Mouse (Mus musculus) embryonic facial prominence, embryonic 14.5 days (tissue): ENCODE measurements at regions not wholly inside any gene's neighbourhood (a gene's known extent, or its start where the extent isn't known, plus 50 kb on each side); places are given as distances from the start of the nearest gene placed in this dataset.

Source experiments
- ATAC-seq: fragments of 200-750 bp; cut with Nextera tagmentation; 2 replicates; pipeline ENCODE4 v1.8.0; 2017; ENCODE audit warnings: low read depth, moderate number of reproducible peaks, moderate TSS enrichment
- DNase-seq: peaks from one replicate; pipeline ENCODE4 v3.0.0-alpha.2; 2015; ENCODE audit warnings: low spot score
- H3K27ac ChIP-seq: fragments of 300-500 bp; sonication (generic); replicated peaks from 2 replicates; pipeline ENCODE4 v1.5.1; 2014; ENCODE audit warnings: low read depth, mild to moderate bottlenecking, low read length, moderate library complexity
- H3K27me3 ChIP-seq: fragments of 300-500 bp; sonication (generic); replicated peaks from 2 replicates; pipeline ENCODE4 v1.6.1; 2014; ENCODE audit warnings: low read length; ENCODE audit not compliant: control insufficient read depth, insufficient read depth
- H3K36me3 ChIP-seq: fragments of 300-500 bp; sonication (generic); 2 replicates; pipeline ENCODE4 v1.6.1; 2014; ENCODE audit warnings: low read length, mixed read lengths; ENCODE audit not compliant: control insufficient read depth, insufficient read depth
- H3K4me1 ChIP-seq: fragments of 300-500 bp; sonication (generic); 2 replicates; pipeline ENCODE4 v1.6.1; 2014; ENCODE audit warnings: antibody characterized with exemption, low read length; ENCODE audit not compliant: control insufficient read depth, insufficient read depth
- H3K4me2 ChIP-seq: fragments of 300-500 bp; sonication (generic); 2 replicates; pipeline ENCODE4 v1.6.1; 2014; ENCODE audit warnings: low read depth, mild to moderate bottlenecking, low read length, moderate library complexity, mixed read lengths
- H3K4me3 ChIP-seq: fragments of 300-500 bp; sonication (generic); 2 replicates; pipeline ENCODE4 v1.5.1; 2014; ENCODE audit warnings: low read depth, mild to moderate bottlenecking, low read length
- H3K9ac ChIP-seq: fragments of 300-500 bp; sonication (generic); 2 replicates; pipeline ENCODE4 v1.6.1; 2014; ENCODE audit warnings: low read depth, mild to moderate bottlenecking, low read length, moderate library complexity, mixed read lengths
- H3K9me3 ChIP-seq: fragments of 300-500 bp; sonication (generic); 2 replicates; pipeline ENCODE4 v1.6.1; 2016; ENCODE audit warnings: low read length; ENCODE audit not compliant: control insufficient read depth
- WGBS: fragments of 180-500 bp; shearing (Covaris S2); extraction: QIAGEN DNeasy Blood & Tissue Kit; methylation state at CpG from one replicate; pipeline ENCODE4 v1.1.7; 2014; 5-methylcytosine and 5-hydroxymethylcytosine counted together

DNA sequence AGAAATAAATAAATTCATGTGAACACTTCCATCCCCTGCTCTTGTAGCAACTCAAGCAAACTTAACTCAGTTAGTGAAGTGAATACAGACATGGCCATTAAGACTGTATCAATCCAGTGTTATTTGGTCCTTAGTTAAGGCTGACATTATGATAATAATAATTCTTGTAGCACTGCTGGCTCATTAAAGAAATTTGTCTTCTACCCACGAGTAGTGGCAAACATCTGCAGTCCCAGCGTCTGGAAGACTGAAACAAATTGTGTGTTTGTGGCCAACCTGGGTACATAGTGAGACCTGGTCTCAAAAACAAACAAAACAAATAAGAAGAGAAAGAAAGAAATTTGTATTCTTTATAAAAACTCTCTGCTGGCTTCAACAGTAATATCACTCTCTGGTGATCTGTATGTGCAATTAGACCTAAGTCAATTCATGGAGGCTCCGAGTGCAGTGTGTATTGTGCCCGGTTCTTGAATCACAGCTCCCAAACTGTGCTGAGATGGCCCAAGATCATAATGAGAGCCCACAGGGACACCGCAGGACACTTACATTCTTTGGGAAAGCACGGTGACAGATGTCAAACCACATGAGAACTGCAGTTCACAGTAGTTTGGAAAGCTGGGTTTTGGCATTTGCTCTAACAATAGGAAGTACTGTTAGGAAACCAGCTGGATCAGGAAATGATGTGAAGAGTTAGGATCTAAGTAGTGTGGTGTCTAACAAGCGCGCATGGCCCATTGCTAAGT is 376.9 kb upstream of the Kif2a start:
- H3K9ac ChIP-seq: no peak overlapping the region
- no peak overlapping the region for H3K4me3 ChIP-seq
- 49% methylated on average over 8 of the region's 8 CpGs for WGBS
- no peaks in the 10 kb centered on the region for H3K36me3 ChIP-seq
- DNase-seq (peak; percentile 54), ATAC-seq (peak; percentile 71; the same call in 1 of the 2 replicates)
- H3K27me3 ChIP-seq: no peaks in the 10 kb centered on the region
- no peaks in the 10 kb centered on the region for H3K4me1 ChIP-seq
- no peak overlapping the region for H3K27ac ChIP-seq
- no peaks in the 10 kb centered on the region for H3K9me3 ChIP-seq
- no peak overlapping the region for H3K4me2 ChIP-seq

DNA sequence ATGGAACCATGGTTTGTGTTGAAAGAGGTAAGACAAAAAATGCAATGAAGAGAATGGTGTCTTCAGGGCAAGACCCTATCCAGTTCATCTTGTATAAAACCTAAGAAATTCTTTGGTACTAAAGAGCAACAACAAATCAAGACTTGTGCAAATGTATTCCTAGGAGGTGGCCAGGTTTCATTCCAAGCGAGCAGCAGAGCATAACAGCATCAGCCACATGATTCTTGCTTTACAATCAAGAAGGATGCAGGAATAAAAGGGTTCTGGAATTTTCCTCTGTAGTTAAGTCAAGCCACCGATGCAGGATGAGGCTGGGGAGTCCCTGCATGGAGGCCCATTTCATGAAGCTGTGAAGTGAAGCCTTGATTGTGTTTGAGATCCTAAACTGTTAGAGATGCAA is 374.1 kb upstream of the Kif2a start:
- DNase-seq (no peak), ATAC-seq (no peak)
- Histone ChIP-seq H3K27me3 (no peaks in the 10 kb centered on the region), H3K9ac (no peak overlapping the region), H3K9me3 (no peaks in the 10 kb centered on the region), H3K36me3 (no peaks in the 10 kb centered on the region), H3K4me1 (no peaks in the 10 kb centered on the region), H3K27ac (no peak overlapping the region), H3K4me2 (no peak overlapping the region), H3K4me3 (no peak overlapping the region)
- 87% methylated on average over 2 of the region's 2 CpGs for WGBS

DNA sequence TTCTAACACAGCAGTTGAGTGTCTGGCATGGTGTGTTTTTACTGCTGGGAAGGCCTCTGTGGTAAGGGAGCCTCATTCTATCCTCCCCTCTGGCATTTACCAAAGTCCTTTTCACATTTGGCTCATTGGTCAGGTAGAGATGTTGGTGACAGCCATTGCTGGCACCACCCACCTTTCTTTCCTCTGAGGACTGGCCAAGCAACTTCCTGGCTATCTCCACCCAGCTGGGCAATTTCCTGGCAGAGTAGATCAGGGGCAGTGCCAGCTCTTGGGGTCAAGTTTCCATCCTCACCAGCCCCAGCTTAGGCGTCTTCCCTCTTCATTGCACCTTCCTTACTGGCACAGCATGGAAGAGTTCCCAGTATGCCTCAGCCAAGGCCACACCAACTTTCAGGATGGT is 372.5 kb upstream of the Kif2a start:
- Histone ChIP-seq H3K4me1 (no peaks in the 10 kb centered on the region), H3K27ac (no peak overlapping the region), H3K4me2 (no peak overlapping the region), H3K9ac (no peak overlapping the region), H3K36me3 (no peaks in the 10 kb centered on the region), H3K27me3 (no peaks in the 10 kb centered on the region), H3K9me3 (no peaks in the 10 kb centered on the region), H3K4me3 (no peak overlapping the region)
- no peak for ATAC-seq
- DNase-seq: no peak
- 68% methylated on average over 1 of the region's 1 CpGs for WGBS

DNA sequence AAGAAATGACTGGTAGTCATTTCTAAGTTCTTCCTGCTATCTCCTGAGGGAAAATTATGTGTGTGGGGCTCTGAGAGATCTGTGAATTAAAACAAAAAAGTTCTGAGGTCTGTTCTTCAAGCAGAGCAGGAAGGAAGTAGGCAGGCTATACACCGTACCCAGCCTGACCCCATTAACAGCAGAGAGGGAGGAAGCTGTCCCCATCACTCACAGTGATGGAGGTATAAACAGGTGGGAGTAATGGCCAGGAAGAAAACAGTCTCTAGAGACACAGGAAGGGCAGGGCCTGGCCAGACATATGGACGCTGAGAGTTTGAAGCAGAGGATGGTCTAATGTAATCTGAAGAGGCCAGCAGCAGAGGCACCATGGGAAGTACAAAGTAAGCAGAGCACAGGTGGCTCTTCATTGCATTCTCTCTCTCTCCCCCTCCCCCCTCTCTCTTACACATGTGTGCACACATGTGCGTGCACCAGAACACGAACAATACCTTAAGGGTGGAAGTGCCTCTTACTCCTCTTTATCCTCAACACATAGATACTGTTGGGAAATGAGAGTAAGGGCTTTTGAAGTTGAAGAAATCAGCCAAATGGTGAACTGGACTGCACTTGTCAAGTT is 367.7 kb upstream of the Kif2a start:
- Histone ChIP-seq H3K9ac (no peak overlapping the region), H3K27ac (no peak overlapping the region), H3K4me2 (no peak overlapping the region), H3K4me1 (no peaks in the 10 kb centered on the region), H3K27me3 (no peaks in the 10 kb centered on the region), H3K4me3 (no peak overlapping the region), H3K9me3 (no peaks in the 10 kb centered on the region), H3K36me3 (no peaks in the 10 kb centered on the region)
- DNase-seq (no peak), ATAC-seq (no peak)
- 68% methylated on average over 4 of the region's 4 CpGs for WGBS

DNA sequence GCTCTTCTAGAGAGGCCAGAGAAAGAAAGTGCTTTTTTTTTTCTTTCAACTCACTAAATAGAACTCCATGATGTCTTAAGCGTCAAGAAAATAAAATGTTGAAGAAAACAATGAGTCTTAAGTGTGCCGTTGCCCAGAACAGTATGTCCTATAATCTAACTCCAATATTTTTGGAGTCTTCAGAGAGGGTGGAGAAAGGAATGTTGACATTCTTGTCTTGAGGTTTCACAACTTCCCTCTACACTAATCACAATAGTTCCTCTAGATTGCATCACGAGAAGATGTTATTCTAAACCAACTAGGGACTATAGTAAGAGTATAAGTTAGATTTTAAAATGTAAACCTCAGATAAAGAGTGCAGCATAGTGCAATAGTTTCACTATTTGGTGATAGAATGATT is 367.1 kb upstream of the Kif2a start:
- no peak overlapping the region for H3K4me2 ChIP-seq
- DNase-seq (no peak), ATAC-seq (no peak)
- no peaks in the 10 kb centered on the region for H3K36me3 ChIP-seq
- no peaks in the 10 kb centered on the region for H3K9me3 ChIP-seq
- H3K27me3 ChIP-seq: no peaks in the 10 kb centered on the region
- no peak overlapping the region for H3K9ac ChIP-seq
- 67% methylated on average over 3 of the region's 3 CpGs for WGBS
- H3K4me1 ChIP-seq: no peaks in the 10 kb centered on the region
- H3K27ac ChIP-seq: no peak overlapping the region
- no peak overlapping the region for H3K4me3 ChIP-seq

DNA sequence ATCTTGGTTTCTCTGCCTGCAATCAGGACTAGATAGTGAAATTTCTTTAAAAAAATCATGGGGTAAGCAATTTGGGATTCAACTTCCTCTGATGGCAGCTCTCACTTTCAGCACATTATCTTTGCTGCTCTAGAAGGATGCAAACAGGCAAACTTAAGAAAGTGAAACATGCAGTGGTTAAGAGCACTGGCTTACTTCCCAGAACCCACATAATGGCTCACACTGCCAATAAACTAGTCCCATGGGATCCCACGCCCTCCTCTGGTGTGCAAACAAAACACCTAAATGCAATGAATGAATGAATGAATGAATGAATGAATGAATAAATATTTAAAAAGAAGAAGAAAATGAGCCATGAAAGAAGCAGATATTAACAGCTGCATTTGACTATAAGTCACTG is 356.1 kb upstream of the Kif2a start:
- ATAC-seq: no peak
- 71% methylated on average over 1 of the region's 1 CpGs for WGBS
- no peaks in the 10 kb centered on the region for H3K9me3 ChIP-seq

DNA sequence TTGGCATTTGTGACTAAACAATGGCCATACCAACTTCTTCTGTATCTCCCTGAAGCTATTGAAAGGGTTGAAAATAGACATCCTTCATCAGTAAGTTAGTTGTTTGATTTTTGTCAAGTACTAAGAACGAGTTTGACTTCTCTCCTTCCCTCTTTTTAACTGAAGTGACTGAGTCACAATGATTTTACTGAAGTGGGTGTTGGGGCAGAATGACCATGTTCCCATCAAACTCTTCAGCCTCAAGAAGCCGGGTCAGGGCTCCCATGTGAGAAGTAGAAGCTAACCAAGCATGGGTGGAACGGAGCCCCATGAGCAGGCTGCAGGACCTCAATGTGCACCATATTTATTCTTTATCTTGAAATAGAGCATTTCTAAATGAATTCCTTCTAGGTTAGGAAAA is 350.7 kb upstream of the Kif2a start:
- no peaks in the 10 kb centered on the region for H3K9me3 ChIP-seq
- H3K4me3 ChIP-seq: no peak overlapping the region
- no peaks in the 10 kb centered on the region for H3K4me1 ChIP-seq
- H3K9ac ChIP-seq: no peak overlapping the region
- no peak overlapping the region for H3K27ac ChIP-seq
- DNase-seq (no peak), ATAC-seq (no peak)
- WGBS: 84% methylated on average over 3 of the region's 3 CpGs
- no peaks in the 10 kb centered on the region for H3K27me3 ChIP-seq
- no peak overlapping the region for H3K4me2 ChIP-seq
- no peaks in the 10 kb centered on the region for H3K36me3 ChIP-seq

More for the DNA sequence above, 356.1 kb upstream of the Kif2a start:
- no peak for DNase-seq
- no peaks in the 10 kb centered on the region for H3K4me1 ChIP-seq
- H3K27me3 ChIP-seq: no peaks in the 10 kb centered on the region
- no peak overlapping the region for H3K4me3 ChIP-seq
- no peak overlapping the region for H3K9ac ChIP-seq
- no peaks in the 10 kb centered on the region for H3K36me3 ChIP-seq
- no peak overlapping the region for H3K4me2 ChIP-seq
- H3K27ac ChIP-seq: no peak overlapping the region

DNA sequence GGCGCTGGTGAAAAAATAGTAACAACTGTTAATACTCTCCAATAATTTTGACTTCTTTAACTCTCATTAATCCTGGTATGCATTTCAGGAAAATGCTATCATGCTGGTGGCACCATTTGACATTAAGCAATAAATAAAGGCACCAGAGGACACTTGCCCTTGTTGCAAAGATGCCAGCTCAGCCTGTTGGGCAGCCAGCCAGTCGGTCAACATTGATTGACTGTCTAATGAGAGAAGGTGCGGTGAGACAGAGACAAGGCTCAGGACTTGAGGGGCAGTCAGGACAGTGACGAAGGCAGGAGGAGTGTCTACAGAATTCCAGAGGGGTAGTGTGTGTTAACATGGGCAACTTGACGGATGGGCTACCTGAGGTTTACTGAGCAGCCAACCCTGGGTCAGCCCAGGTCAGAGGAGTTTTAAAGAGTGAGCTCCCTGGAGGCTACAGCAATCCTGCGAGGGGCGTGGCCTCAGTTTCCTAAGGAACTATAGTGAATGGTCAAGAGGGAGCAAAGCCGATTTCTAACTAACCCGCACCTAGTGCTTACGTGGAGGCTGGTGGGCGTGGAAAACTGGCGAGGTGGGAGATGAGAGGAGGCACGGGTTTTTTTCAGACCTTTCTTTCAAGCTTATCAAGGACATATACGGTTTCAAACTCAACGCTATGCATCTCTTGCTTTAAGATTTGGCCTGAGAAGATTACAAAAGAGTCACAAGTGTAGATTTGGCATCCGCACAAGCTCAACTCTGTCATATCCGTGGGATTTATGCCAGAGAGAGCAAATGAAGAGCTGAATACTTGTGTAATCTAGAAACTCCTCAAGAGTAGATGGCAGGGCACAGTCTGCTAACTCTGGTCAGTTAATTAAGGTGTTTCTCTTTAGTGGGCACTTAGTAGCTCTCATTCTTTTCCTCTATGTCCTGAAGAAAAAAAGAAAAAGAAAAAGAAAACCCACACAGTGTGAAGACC is 350.0 kb upstream of the Kif2a start:
- Histone ChIP-seq H3K27ac (no peak overlapping the region), H3K4me3 (no peak overlapping the region), H3K4me2 (no peak overlapping the region), H3K4me1 (no peaks in the 10 kb centered on the region), H3K36me3 (no peaks in the 10 kb centered on the region), H3K27me3 (no peaks in the 10 kb centered on the region), H3K9me3 (no peaks in the 10 kb centered on the region), H3K9ac (no peak overlapping the region)
- WGBS: 36% methylated on average over 17 of the region's 17 CpGs
- no peak for DNase-seq
- no peak for ATAC-seq
